Mouse (Mus musculus) retina, postnatal 1 day (tissue): ENCODE results near the gene Synj2.
A peak's percentile ranks its signal among the peaks of the same experiment; 100 is the strongest.

Experiments
- DNase-seq: peaks from one replicate; pipeline ENCODE4 v3.0.0-alpha.2; 2012

Synj2 gene

GRCm38 (mm10) chr17:5935680-5936079, 5.4 kb upstream of the Synj2 start:
- no peak for DNase-seq

DNA sequence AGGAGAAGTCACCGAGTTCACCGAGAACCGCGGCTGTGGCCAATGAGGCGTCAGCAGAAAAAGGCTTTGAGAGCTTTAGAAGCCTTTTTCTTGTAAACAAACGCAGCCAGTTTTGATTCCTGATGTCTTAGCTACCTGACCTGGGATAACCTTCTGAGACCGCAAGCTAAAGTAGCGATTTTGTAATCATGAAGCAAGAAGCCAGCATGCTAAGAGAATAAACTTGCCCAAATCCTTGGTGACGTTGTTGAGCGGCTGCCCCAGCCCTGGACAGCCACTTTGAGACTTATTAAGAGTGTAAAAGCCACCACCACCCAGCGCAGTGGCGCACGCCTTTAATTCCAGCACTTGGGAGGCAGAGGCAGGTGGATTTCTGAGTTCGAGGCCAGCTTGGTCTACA, 4.8 kb upstream of the Synj2 start:
- no peak for DNase-seq

GRCm38 (mm10) chr17:5937441-5937840, 3.6 kb upstream of the Synj2 start:
- DNase-seq = no peak

DNA sequence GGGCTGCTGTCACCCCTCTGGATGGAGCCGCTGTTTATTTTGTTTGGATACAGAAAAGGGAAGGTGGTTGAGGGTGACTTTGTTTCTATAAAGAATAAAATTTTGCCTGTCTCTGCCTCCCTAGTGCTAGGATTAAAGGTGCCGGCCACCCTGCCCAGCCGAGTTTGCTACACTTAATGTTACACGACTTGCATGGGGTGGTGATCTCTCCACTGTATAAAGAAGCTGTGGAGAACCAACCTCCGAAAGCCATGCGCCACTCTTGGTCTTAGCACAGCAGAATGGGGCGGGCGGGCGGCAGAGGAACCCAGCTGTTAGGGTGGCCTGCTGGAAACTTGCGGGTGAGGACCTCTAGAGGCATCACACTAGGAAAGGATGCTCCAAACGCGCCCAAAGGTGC, 1.2 kb upstream of the Synj2 start:
- no peak for DNase-seq

DNA sequence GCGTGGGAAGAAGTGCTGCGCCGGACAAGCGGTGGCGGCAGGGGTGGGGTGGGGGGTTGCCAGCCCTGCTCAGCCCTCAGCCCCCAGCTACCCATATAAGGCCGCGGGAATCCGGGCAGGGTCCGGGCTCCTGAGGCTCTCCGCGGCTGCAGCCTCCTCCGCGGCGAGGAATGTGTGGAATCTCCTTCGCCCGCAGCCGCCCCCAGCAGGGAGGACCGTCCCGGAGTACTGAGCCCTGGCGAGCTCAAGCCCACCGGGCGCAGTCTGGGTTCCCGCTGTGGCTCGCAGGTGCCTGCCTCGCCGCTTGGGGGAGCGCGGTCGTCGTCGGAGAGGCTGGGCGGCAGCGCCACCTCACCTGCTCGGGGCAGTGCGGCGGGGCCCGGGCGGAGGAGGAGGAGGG, 288 bp upstream of the Synj2 start:
- DNase-seq = peak; percentile 79

DNA sequence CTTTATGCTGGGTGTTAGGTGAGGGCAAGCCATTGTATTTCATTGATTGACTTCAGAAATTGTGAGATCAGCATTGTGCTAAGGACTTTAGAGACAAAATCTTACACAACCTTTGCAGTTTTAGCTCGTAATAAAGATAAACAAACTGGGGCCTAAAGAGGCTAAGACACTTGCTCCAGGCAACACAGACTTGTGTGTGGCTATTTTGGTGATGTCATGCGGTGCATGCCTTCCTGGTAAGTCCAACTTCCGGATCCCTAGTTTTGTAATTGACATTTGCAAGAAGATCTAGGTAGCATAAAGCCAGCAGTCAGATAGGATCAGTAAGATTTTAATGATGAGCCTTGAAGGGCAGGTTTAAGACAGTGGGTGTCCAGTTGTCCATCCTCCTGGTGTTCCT, 1.1 kb downstream of the Synj2 start:
- no peak for DNase-seq

GRCm38 (mm10) chr17:5943053-5943452, 2.0 kb downstream of the Synj2 start:
- DNase-seq = no peak

DNA sequence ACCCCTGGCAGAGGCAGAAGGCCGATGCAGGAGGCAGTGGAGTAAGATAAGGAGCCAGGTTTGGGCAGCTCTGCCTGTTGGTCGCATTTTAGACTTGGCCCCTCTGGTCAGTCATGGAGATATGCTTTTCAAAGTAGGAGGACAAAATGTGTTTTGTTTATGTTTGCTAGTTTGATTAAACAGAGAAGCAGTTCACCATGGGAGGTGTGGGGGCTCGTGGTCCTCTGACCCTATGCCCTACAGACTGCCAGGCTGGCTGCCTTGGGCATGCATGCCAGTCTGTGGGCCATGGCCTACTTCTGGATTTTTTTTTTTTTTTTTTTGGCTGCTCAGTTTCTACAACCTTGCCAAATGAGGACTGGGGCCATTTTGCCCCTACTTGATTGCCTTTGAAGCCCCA, 6.0 kb downstream of the Synj2 start:
- no peak for DNase-seq

DNA sequence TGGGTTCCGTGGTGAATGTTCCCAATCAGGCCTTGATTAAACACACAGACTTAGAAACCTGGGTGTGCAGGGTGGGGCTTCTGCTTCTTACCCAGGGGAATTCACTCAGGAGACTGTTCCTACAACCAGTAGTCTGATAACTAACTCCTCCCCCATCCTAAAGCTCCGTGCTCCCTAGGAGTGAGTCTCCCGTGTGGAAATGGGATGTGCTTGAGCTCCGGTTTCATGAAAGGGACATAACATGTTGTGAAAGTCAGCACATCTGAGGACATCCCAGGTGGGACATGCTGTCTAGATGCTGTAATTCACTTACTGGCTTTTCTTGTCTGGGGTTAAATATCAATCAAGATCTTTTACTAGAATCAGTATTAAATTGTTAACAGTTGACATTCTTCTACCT, 11.4 kb downstream of the Synj2 start:
- no peak for DNase-seq

DNA sequence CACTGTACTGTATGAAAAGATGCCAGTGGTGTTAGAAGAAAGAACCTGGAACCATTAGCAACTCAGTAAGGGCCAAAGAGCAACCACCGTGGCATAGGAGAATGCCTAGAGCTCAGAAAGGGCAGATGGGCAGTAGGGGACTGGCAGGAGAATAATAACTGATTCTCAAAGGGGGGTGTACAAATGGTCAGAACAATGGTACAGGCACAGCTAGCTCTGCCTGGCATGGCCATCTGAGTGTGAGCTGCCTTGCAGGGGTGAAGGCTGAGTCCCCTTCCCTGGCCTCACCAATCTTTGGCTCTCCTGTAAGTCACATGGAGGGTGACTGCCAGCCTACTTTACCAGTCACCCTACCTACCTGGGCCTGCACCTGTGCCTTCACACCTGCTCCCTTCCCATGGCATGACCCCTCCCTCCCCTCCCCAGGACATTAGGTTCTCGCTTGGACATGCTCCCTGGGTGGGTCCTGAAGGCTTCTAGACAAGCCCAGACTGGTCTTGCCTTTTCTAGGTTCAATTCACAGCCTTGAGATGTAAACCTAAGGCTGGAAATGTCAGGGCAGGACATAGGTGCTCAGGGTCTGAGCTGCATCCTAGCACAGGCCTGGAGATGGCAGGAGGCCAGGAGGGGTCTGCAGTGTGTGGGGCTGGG, 15.4 kb downstream of the Synj2 start:
- DNase-seq = no peak

GRCm38 (mm10) chr17:5957097-5957496, 16.0 kb downstream of the Synj2 start:
- DNase-seq = no peak

DNA sequence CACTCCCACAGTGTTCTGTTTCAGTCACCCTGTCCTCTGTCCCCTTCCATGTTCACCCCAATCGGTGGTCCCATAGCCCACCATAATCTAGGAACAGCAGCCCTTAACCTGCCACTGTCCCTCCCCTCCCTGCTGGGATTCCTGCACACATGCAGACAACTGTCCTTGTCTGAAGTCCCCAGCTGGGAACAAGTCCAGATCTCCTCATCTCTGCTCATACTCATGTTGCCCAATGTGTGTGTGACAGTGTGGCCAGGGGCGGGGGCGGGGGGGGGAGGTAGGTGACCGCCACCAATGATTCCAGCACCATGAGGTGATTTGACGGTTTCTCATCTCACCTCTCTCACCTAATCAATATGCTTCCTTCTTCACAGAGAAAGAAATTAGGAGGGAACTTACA, 17.1 kb downstream of the Synj2 start:
- no peak for DNase-seq

- no peak for DNase-seq
Measured at GRCm38 (mm10) chr17:5958636-5959035, 17.6 kb downstream of the Synj2 start.

GRCm38 (mm10) chr17:5959096-5959495, 18.0 kb downstream of the Synj2 start:
- no peak for DNase-seq

DNA sequence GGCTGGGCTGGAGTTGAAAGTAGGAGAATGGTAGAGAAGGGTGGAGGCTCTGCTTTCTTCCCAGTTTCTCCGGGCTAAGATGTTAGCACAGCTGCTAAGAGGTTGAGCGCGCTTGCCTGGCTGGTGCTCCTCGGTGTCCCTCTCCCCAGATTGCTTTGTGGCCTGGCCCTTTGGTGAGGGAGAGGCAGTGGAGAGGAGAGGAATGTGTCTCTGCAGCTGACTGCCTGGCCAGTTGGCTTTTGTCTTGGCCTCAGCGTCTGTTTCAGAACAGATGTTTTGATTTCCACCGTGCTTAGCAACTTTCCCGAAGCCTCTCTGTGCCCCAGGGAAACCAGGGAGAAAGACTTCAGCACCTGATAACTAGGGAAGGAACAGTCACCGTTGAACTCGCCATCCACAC, 18.7 kb downstream of the Synj2 start:
- no peak for DNase-seq

GRCm38 (mm10) chr17:5963766-5964165, 22.7 kb downstream of the Synj2 start:
- DNase-seq = no peak

DNA sequence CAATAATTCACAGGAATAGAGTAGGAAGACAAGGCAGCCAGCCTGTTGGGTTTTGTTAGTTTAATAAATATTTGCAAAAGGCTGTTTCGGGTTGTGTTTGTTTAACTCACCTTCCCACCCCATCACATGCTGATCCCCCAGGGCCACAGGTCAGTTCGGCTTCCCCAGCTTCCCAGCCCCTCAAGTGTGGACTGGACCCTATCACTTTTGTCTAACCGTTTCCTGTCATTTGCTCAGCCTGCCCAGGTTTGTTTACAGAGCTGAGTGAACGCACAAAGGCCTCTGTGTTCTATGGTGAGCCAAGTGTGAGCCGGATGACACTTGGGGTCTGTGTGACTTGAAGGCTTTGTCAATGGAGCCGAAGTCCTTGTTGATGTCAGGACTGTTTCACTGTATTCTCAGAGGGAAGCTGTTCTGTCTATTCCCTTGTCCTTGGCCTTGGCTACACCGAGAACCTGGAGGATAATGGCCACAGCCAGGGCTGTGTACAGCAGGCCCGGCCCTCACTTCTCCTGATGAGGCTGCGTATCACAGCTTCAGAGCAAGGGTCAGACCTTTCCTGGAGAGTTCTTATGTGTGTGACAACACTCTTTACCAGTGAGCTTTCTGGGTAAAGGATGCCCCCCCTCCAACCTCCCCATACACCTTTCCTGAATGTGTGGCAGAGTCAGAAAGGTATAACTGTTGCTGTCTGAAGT, 24.2 kb downstream of the Synj2 start:
- no peak for DNase-seq

DNA sequence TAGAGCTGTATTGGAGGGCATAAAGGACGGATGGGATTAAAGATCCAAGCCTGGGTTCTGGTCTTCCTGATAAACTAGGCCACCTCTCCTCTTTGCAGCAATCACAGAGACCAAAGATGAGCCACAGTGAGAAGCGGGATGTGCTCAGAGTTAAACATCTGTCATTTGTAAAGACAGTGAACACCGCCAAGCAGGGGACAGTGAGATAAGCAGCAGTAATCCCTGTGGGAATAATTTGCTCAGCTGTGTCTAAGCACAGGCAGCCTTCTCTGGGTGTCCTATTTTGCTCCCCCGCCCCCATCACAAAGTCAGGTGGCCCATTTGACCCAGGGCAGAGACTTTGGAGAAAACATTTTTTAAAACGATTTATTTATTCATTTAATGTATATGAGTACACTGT, 25.6 kb downstream of the Synj2 start:
- DNase-seq = peak; percentile 67

- no peak for DNase-seq
Measured at GRCm38 (mm10) chr17:5968562-5968961, 27.5 kb downstream of the Synj2 start.

DNA sequence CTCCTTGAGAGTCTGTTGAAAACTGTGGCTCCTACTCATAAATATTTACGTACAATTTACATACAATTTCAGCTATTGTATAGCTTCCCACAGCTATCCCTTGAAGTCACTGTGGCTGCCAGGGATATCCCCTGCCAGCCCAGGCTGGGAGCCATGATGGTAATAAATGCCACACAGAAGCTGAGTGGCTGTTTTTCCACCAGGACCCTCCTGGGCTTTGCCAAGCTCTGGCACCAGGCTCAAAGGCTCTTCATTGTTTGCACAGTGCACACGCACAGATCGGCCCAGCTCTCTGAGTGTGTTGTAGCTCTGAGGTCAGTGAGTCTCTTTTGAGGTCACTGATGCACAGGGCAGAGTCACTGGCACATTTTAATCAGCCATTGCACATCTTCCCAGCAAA, 28.2 kb downstream of the Synj2 start:
- DNase-seq = no peak

DNA sequence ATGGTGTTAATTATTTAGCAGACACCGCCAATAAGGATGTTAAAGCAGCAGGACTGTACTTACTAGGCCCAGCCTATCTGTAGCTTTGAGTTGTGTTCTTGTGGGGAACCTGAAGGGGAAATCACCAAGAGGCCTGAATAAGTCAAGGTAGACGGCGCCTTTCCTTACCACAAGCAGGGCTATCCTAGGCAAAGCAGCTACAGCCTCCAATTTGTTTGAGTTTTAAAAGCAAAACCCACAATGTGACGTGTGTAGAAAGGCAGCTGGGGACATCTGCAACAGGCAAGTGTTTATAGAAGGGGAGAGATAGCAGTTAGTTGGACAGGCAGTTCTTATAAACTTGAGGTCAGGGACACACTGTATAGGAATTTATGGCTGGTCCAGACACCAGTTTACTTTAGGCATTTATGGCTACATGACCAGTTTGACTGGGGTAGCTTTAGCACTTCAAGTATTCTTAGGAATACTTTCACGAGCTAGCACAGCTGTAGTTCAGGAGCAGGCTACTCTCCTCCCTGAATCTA, 29.3 kb downstream of the Synj2 start:
- no peak for DNase-seq

GRCm38 (mm10) chr17:5973536-5973935, 32.5 kb downstream of the Synj2 start:
- DNase-seq = no peak

GRCm38 (mm10) chr17:5975099-5975977, 34.3 kb downstream of the Synj2 start:
- DNase-seq = no peak
